Mouse (Mus musculus) cerebellum, postnatal 10 days (tissue): Measurements from ENCODE around the gene 2310007B03Rik.

ENCODE experiments used
- DNase-seq, 2 experiments: peaks; one replicate each; pipeline ENCODE4 v3.0.0; 2021; ENCODE audit warnings: mixed read lengths in 2 of 2

The 2310007B03Rik gene

DNA sequence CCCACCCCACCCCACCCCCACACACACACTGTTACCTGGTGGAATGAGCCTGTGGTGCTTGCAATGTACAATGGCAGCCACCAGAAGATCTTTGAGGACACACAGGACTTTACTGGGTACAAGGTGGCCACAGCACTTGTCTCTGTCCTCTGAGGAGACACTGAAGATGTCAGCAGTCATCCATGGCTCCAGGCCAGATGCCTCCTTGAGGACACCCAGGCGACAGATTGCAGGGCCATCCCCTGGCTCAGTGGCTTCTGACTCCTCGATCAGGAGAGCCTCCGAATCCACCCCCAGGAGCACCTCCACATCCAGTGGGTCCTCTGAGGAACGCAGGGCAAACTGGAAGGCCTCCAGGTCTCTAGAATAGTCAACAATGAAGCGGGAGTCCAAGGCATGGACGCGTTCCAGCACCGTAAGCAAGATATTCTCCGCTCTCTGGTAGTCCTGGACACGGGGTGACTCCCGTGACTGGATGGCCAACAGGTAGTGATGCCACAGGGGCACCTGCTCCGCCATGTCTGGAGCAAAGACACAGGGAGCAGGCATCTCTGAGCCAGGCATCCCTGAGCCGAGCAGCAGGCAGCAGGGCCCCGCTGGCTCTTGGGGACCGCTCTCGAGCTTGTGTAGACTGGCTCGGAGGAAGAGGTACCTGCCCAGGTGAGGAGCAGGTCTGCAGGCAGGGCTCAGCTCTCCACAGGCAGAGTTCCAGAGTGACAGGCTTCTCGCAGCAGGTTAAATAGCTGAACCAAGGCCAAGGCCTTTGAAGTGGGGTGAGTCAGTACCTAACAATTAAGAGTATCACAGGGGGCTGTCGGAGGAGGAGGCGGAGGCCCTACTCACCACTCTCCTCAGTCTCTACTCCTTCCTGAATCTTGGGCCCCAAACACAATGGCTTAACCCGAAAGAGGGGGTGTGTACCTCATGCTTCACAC lies 915 bp downstream of the 2310007B03Rik start:
- peak; percentile 60 for DNase-seq

DNA sequence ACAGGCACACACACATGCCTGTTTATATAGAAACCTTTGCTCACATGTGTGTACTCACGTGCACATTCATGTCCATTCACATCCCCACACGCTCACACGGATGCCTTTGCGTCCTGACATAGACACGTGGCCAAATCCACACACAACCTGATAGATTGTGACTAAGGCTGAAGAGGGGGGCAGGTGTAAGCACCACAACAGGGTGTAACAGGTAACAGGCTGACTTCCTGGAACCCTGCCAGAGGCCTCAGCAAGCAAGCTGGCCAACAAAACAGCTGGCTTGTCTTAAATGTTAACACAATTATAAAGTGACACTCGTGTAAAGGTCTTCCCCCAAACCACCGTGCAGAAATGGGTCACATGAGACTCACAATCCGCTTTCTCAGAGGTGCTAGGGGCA lies 1.8 kb downstream of the 2310007B03Rik start:
- DNase-seq = peak in 1 of 2 experiments; percentile 27

- peak; percentile 45 to 47 for DNase-seq
Observed at GRCm38 (mm10) chr1:93157566-93157965, 3.2 kb downstream of the 2310007B03Rik start.

- no peak for DNase-seq
Observed at GRCm38 (mm10) chr1:93150907-93151661, 9.7 kb downstream of the 2310007B03Rik start.

DNA sequence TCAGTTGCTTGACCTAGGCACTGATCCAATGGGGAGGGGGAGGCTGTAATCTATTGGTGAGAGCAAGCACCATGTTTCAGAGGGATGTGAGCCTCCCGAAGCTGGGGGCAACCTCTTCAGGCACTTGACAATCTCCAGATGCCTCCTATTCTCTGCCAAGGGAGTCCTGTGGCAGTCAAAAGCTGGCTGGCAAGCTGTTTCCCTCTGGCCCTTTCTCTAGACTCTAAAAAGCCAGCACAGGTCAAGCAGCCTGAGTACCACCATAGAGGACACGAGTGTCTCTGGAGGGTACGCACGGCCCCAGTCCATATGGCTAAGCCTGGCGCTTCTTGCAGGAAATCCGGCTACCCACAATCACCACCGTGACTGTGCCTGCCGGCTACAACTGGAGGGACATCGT lies 16.6 kb downstream of the 2310007B03Rik start:
- DNase-seq = peak; percentile 39 to 66

DNA sequence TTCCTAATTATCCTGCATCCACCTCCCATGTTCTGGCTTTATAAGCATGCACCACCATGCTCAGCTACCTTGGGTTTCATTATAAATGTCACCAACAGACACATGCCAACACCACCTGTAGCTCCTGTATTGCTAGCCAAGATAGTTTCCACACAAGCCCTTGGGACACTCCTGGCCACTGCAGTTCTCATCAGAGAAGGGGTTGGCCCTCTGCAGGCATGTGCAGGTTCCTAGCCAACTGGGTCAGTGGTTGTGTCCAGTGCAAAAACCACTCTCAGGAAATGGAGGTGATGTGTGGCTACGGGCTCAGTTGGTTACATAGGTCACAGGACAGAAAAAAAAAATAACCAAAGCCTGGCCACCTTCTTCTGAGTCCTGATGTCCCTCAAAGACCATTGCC lies 17.9 kb downstream of the 2310007B03Rik start:
- DNase-seq = no peak

DNA sequence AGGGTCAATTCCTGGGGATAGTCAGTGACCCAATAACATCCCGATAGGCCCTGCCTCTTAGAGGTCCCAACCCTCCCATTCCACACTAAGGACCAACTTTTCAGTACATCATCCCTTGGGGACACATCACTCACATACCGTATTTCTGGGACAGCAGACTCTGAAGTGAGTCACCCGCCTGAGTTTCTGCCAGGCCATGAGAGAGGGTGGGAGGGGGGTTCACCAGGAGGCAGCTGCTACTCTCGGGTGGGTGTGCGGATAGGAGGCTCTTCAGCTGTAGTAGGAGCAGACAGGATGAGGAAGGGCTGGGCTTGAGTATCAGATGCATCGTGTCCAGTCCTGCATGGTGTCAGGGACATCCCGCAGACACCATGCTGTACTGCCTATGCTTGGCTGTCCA lies 21.0 kb downstream of the 2310007B03Rik start:
- DNase-seq = no peak

- DNase-seq = peak; percentile 51 to 55
Observed at GRCm38 (mm10) chr1:93138534-93138933, 22.2 kb downstream of the 2310007B03Rik start.

GRCm38 (mm10) chr1:93135036-93135526 lies 25.7 kb downstream of the 2310007B03Rik start, which contains the start of gene Agxt:
Agxt (plus strand) TSS chr1:93135240.
- no peak for DNase-seq

DNA sequence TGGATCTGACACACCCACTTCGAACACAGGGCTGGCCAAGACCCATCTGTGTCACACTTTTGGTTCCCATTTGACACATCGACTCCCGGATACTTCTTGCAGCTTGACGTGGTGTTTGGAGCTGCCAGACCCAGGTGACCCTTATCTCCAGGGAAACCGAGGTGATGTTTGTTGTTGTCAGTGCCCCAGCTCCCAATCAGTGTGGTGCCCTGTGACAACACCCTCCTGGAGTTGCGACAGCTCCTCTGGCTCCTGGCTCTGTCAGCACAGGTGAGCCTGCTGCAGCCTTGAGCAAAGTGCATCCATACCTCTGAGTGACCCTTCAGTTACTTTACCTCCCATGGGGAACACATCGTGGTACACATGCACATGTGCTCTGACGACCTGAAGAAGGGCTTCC lies 28.1 kb downstream of the 2310007B03Rik start:
- DNase-seq = no peak

GRCm38 (mm10) chr1:93130242-93130983 lies 30.3 kb downstream of the 2310007B03Rik start:
- no peak for DNase-seq

GRCm38 (mm10) chr1:93128710-93129349 lies 31.9 kb downstream of the 2310007B03Rik start:
- DNase-seq = peak; percentile 87 to 89

DNA sequence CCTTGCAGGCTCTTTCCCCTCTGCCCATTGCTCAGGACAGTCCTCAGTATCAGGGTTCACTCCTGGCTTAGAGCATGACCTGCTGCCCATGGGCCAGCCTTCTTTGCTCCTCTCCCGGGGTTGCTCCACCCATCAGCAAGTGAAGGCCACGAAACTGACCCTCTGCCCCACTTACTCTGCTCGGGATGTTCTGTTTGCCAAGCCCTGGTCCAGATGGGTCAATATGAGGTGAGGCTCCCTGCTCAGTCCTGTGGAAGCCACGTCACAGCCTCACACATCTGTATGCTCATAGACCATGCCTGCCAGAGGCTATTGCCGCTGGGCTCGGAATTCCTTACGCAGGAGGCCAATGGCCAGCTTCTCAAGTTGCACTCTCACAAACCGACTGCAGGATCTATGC lies 32.5 kb downstream of the 2310007B03Rik start:
- DNase-seq = no peak

DNA sequence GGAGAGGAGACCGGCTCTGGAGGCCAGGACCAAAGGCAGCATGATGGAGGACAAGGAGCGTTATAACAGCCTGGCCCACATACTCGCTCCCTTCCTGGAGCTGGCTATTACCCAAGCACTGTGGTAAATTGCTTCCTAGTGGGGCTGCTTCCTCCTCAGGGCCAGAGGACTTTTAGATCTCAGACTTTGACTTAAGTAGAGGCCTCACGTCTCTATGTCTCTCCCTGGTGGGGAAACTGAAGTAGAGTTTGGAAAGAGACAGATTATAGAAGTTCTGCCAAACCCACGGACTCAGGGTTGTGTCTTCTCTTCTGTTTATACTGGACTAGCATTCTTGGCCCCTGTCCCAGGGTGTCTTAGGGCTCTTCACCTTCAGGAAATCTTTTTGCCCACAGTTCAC lies 35.5 kb downstream of the 2310007B03Rik start:
- no peak for DNase-seq

DNA sequence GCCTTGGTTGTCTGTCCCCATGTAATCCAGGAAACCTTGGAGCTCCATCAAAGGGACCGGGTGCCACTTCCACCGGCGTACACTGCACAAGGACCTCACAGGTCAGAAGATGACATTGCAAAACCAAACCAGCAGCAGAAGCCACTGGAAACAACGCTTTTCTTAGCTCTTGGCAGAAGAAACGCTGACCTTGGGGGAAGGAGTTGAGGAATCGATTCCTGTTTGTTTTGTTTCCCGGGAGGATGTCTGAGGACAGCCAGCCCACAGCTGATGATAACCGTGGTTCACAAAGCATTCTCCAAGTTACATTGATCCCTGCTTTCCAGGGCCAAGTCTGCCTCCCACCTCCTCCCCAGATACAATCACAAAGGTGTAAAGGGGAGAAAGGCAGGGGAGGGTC lies 36.7 kb downstream of the 2310007B03Rik start:
- DNase-seq = no peak

DNA sequence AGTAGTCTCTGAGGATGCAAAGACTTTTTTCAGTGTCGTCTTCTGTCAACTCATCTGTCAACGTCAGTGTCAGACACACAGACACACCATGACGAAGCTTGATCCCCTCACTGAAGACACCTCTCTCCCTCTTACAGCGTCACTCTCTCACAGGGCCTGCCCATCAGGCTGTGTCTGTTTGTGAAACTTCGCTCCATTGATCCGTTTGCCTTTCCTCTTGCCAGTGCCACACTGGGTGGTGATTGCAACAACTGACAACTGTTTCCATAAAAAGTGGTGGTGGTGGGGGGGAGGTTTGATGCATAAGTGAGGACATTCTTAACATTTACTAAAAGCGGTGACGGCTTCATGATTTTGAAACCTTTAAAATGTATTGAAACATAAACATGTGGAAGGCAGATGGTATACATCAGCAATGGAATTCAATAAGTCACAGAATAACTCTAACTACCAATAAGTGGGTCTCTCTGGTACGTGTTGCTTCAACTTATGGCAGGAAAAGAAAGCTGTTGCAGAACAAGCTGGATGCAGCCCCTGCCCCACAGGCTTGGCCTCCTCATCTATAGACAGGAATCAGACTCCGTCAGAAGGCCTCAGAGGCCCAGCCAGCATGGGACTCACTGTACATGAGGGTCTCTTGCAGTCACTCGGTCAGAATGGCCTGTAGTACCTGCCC lies 37.4 kb downstream of the 2310007B03Rik start:
- DNase-seq = no peak

DNA sequence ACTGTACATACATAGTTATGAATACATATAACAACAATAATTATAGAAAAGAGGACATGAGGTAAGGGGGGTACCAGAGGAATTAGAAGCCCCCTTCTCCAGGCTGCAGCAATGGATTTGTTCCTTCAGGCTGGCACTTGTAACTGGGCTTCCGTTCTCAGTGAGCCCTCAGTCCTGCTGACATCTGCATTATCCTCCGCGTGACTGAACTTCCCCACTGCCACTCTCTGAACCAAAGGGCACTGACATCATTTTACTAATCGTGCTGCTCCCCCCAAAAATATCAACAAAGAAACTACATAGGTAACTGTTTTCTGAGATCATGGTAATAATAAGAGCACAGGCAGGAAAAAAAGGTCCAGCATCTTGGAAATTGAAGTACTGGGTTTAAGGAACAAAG lies 41.9 kb downstream of the 2310007B03Rik start:
- DNase-seq = no peak

GRCm38 (mm10) chr1:93115471-93115870 lies 45.3 kb downstream of the 2310007B03Rik start:
- peak in 1 of 2 experiments; percentile 30 for DNase-seq

DNA sequence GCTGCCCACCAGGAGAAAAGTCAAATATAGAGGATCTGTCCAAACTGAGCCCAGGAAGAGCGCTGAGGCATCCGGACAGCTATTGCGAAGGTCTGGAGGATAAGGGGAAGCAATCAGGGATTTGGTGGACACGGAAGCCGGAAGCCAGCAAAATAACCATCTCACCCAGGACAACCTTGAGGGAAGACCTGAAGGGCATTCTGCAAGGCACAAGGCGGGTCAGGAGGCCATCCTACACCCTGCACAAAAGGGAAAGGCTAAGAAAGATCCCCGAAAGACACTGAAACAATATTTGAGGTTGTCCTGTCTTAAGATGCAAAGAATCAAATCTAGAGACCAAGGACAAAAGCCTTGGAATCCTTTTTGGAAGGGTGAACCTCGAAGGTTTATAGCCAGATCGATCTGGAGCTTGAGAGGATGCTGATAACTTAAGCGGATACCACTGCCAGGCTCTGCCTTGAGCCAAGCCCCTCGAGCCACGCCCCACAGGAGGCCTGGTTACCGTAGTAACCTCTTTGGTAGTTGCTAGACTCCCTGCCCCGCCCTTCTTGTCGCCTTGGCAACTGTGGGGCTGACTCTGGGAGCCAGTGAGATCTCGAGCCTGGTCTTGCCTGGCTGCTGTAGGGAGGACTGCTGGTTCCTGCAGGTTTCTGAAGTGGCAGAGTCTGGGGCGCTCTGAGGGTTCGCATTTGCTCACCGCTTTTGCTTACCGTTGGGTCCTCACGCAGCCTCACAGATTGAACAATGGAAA lies 45.9 kb downstream of the 2310007B03Rik start:
- peak; percentile 94 to 97 for DNase-seq

GRCm38 (mm10) chr1:93102700-93103099 lies 58.0 kb downstream of the 2310007B03Rik start:
- DNase-seq = no peak

DNA sequence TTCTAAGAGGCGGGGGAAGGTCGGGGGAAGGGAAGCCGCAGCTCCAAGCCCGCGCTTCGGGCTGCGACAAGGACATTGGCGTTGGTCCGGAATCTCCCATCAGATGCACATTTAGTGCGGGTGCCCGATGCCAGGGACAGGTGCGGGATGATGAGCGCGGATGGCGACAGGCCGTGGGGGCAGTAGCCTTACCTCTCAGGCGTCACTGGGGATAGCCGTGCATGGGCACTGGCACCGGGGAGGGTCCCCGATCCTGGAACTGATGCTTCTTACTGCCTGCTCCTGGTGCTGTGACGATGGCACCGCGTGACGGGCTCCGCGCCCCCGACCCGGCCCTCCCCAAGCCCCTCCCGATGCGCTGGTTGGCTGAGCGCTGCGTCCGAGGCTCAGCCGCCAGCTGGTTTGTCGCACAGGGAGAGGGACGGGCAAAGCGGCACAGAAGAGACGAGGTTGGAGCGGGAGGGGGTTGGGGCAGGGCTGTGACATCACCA lies 59.1 kb downstream of the 2310007B03Rik start, which contains the start of gene Kif1a:
Gene Kif1a (minus strand): TSS at position 381 of the 491 bp plus-strand sequence.
- DNase-seq = peak; percentile 93 to 96
